ENCODE assay signal across 12 mouse cellular contexts in the genomic region with DNA sequence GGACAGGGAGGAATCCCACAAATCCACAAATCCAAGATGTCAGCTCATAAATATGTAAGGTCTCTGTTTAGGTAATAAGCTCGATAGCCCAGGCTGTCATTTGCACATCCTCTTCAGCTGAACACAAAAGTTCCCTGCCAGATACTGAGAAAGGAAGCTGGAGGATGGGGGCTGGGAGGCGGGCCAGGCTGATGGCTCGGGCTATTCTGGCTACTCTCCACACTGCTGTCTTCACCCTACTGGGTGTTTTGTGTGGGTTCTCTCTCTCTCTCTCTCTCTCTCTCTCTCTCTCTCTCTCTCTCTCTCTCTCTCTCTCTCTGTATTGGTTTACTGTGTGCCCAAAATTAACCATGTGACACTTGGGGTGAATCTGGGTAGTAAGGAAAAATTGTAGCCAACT.
A peak's percentile ranks its signal among the peaks of the same experiment; 100 is the strongest.
DNase-seq lines count a peak whose midpoint lies in the region; ATAC-seq lines count a peak whose summit lies in the region.
"Had no signal": no experiment of that assay in that cellular context is flagged by ENCODE, and none has a peak within 500 bp of the region (broad histone marks: within the 10 kb centered on the region; RNA-seq: fewer than 3 reads in every experiment).

No protein-coding gene starts in this region.

- 26% methylated on average over 3 of the region's 3 CpGs for WGBS in forebrain, embryonic 15.5 days
- WGBS in forebrain, embryonic 11.5 days, result 64% methylated on average over 3 of the region's 3 CpGs
- WGBS in midbrain, embryonic 14.5 days, result 27% methylated on average over 3 of the region's 3 CpGs
- 19% methylated on average over 3 of the region's 3 CpGs for WGBS in midbrain, embryonic 15.5 days

- peaks cover 17% of the 10 kb centered on the region for H3K4me1 ChIP-seq in forebrain, embryonic 15.5 days
- H3K4me1 ChIP-seq in forebrain, embryonic 11.5 days (replicated peaks; ENCODE audit: control insufficient read depth, insufficient read depth, low read length), result peaks cover 2% of the 10 kb centered on the region; the same call in 1 of the 2 replicates
- H3K4me1 ChIP-seq in midbrain, embryonic 14.5 days (ENCODE audit: control insufficient read depth, insufficient read depth, low read length), result peaks cover 17% of the 10 kb centered on the region; the same call in 1 of the 2 replicates
- H3K4me1 ChIP-seq in midbrain, embryonic 15.5 days, result peaks cover 24% of the 10 kb centered on the region

- no peak overlapping the region for H3K9ac ChIP-seq in forebrain, embryonic 15.5 days (replicated peaks)
- H3K9ac ChIP-seq in forebrain, embryonic 11.5 days (ENCODE audit: low read length), result no peak overlapping the region
- no peak overlapping the region for H3K9ac ChIP-seq in midbrain, embryonic 14.5 days (replicated peaks; ENCODE audit: low read length)
- no peak overlapping the region for H3K9ac ChIP-seq in midbrain, embryonic 15.5 days
- H3K9ac ChIP-seq: limb, embryonic 15.5 days had no signal

- no peaks in the 10 kb centered on the region for H3K9me3 ChIP-seq in forebrain, embryonic 15.5 days
- no peaks in the 10 kb centered on the region for H3K9me3 ChIP-seq in forebrain, embryonic 11.5 days (ENCODE audit: control insufficient read depth, low read length)
- H3K9me3 ChIP-seq in midbrain, embryonic 14.5 days (ENCODE audit: control insufficient read depth, low read length), result no peaks in the 10 kb centered on the region
- H3K9me3 ChIP-seq in midbrain, embryonic 15.5 days, result no peaks in the 10 kb centered on the region
- H3K9me3 ChIP-seq: limb, embryonic 15.5 days had no signal

- no peak overlapping the region for H3K4me2 ChIP-seq in forebrain, embryonic 15.5 days (replicated peaks)
- H3K4me2 ChIP-seq in forebrain, embryonic 11.5 days (ENCODE audit: low read depth, low read length, severe bottlenecking), result no peak overlapping the region
- no peak overlapping the region for H3K4me2 ChIP-seq in midbrain, embryonic 14.5 days (ENCODE audit: low read length)
- H3K4me2 ChIP-seq in midbrain, embryonic 15.5 days, result no peak overlapping the region
- H3K4me2 ChIP-seq: limb, embryonic 15.5 days had no signal

- peak; percentile 53; the same call in 1 of the 2 replicates for ATAC-seq in forebrain, embryonic 15.5 days (replicated peaks)
- ATAC-seq in forebrain, embryonic 11.5 days (replicated peaks; ENCODE audit: low FRiP score), result no peak
- ATAC-seq in midbrain, embryonic 14.5 days (ENCODE audit: low FRiP score, low TSS enrichment), result no peak
- ATAC-seq in midbrain, embryonic 15.5 days (replicated peaks), result no peak
- ATAC-seq: Patski had no signal

- H3K4me3 ChIP-seq in forebrain, embryonic 15.5 days, result no peak overlapping the region
- H3K4me3 ChIP-seq in forebrain, embryonic 11.5 days (ENCODE audit: low read depth, low read length), result no peak overlapping the region
- no peak overlapping the region for H3K4me3 ChIP-seq in midbrain, embryonic 14.5 days (replicated peaks; ENCODE audit: low read depth, low read length)
- no peak overlapping the region for H3K4me3 ChIP-seq in midbrain, embryonic 15.5 days
- H3K4me3 ChIP-seq: limb, embryonic 15.5 days had no signal

- no peak overlapping the region for H3K27ac ChIP-seq in forebrain, embryonic 15.5 days (replicated peaks)
- H3K27ac ChIP-seq in forebrain, embryonic 11.5 days (ENCODE audit: low read depth, low read length), result no peak overlapping the region
- H3K27ac ChIP-seq in midbrain, embryonic 14.5 days (replicated peaks; ENCODE audit: low read depth, low read length), result no peak overlapping the region
- H3K27ac ChIP-seq in midbrain, embryonic 15.5 days, result no peak overlapping the region
- H3K27ac ChIP-seq: limb, embryonic 15.5 days had no signal

- no peaks in the 10 kb centered on the region for H3K36me3 ChIP-seq in forebrain, embryonic 15.5 days
- no peaks in the 10 kb centered on the region for H3K36me3 ChIP-seq in forebrain, embryonic 11.5 days (ENCODE audit: control insufficient read depth, insufficient read depth, low read length)
- no peaks in the 10 kb centered on the region for H3K36me3 ChIP-seq in midbrain, embryonic 14.5 days (ENCODE audit: control insufficient read depth, insufficient read depth, low read length)
- no peaks in the 10 kb centered on the region for H3K36me3 ChIP-seq in midbrain, embryonic 15.5 days (replicated peaks)
- H3K36me3 ChIP-seq: limb, embryonic 15.5 days had no signal

- no peak for DNase-seq in forebrain, embryonic 11.5 days (ENCODE audit: low spot score)
- peak; percentile 29 for DNase-seq in midbrain, embryonic 14.5 days
- peak; percentile 35 to 52 for DNase-seq in heart, adult 9 months (ENCODE audit: low spot score in 2 of 2)
- DNase-seq in lung, postnatal 36 days, result peak; percentile 3
- no peak for DNase-seq in gastrocnemius, adult 18-20 months (ENCODE audit: low spot score)
- no peak for DNase-seq in layer of hippocampus, adult 11-12 months (ENCODE audit: low spot score)
- DNase-seq: adrenal gland, postnatal 14 days; layer of hippocampus, adult 9-11 months had no signal

- H3K27me3 ChIP-seq in forebrain, embryonic 15.5 days, result no peaks in the 10 kb centered on the region
- no peaks in the 10 kb centered on the region for H3K27me3 ChIP-seq in forebrain, embryonic 11.5 days (ENCODE audit: control insufficient read depth, insufficient read depth, low read length)
- no peaks in the 10 kb centered on the region for H3K27me3 ChIP-seq in midbrain, embryonic 14.5 days (ENCODE audit: control insufficient read depth, insufficient read depth, low read length)
- H3K27me3 ChIP-seq in midbrain, embryonic 15.5 days (replicated peaks), result no peaks in the 10 kb centered on the region
- H3K27me3 ChIP-seq: limb, embryonic 15.5 days; Patski had no signal

Comparison
In these comparisons a context has a peak if more than half of its experiments do, and no peak if none do; other contexts are left out.
1. DNase-seq: peak in midbrain, embryonic 14.5 days (single experiment), heart, adult 9 months (2 of 2) and lung, postnatal 36 days (single experiment); none in forebrain, embryonic 11.5 days (single experiment), gastrocnemius, adult 18-20 months (single experiment) and layer of hippocampus, adult 11-12 months (single experiment).